Mouse (Mus musculus): ENCODE data around the gene Cox6b1. TPM values are rescaled to one million over a fixed set of nuclear protein-coding genes. Genes with fewer than 3 reads are reported as not detected.

Cox6b1 gene
- total and polyA plus RNA-seq, 3 experiments, result 611 to 799 TPM; not detected in 1

DNA sequence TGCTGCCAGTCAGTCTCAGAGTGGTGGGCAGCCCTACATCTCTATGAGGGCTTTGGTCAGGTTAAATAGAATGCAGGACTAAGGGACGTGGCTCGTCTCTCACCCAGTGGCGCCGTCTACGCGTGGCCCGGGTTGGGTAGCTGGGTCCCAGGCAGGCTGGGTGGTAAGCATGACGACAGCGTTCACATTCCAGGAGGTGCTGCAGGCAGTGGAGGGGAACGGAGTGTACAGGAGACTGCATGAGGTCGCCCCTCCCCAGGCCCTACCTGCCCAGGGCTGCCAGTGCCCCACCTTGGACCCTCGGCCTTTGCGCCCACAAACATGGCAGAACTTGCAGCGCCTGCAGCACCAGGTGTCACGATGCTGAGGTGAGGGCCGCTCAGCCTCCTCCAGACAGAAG is 44.4 kb downstream of the Cox6b1 start:
- H3K79me2 ChIP-seq (ENCODE audit: control insufficient read depth, insufficient read depth, low read length, poor library complexity), result peaks cover 6% of the 10 kb centered on the region; the same call in 1 of the 2 replicates
- no peaks in the 10 kb centered on the region for H3K27me3 ChIP-seq (ENCODE audit: control insufficient read depth in 1 of 2, insufficient read depth in 2 of 2, low read length in 2 of 2)
- TF ChIP-seq TCF12 (IDR thresholded peaks at IDR 0.05; ENCODE audit: low read depth, low read length), result no peak
- no peak for TF ChIP-seq ZMIZ1 (IDR thresholded peaks at IDR 0.05; ENCODE audit: low read depth, low read length)
- TF ChIP-seq USF2 (IDR thresholded peaks at IDR 0.05; ENCODE audit: borderline replicate concordance in 1 of 2, insufficient read depth in 1 of 2, low read depth in 1 of 2, low read length in 2 of 2), result no peak
- no peak for TF ChIP-seq NELFE (IDR thresholded peaks at IDR 0.05; ENCODE audit: low read depth, low read length)
- no peak for TF ChIP-seq HCFC1 (IDR thresholded peaks at IDR 0.05; ENCODE audit: low read depth, low read length)
- no peak for TF ChIP-seq GABPA (IDR thresholded peaks at IDR 0.05; ENCODE audit: low read depth, low read length)
- TF ChIP-seq MAZ (IDR thresholded peaks at IDR 0.05; ENCODE audit: low read depth, low read length), result no peak
- TF ChIP-seq SIN3A (IDR thresholded peaks at IDR 0.05; ENCODE audit: low read length), result no peak
- TF ChIP-seq EP300 (IDR thresholded peaks at IDR 0.05; ENCODE audit: low read depth in 1 of 2, low read length in 2 of 2), result no peak
- no peak for TF ChIP-seq RAD21 (IDR thresholded peaks at IDR 0.05; ENCODE audit: low read depth, low read length)
- no peak for TF ChIP-seq MAX (IDR thresholded peaks at IDR 0.05; ENCODE audit: low read length)
- TF ChIP-seq TAL1 (IDR thresholded peaks at IDR 0.05; ENCODE audit: low read length), result no peak
- no peak overlapping the region for H3K4me3 ChIP-seq (ENCODE audit: control insufficient read depth in 1 of 2, insufficient read depth in 1 of 2, low read depth in 2 of 2, low read length in 2 of 2)
- H3K9me3 ChIP-seq (replicated peaks; ENCODE audit: insufficient read depth, low read length), result no peaks in the 10 kb centered on the region
- H3K9ac ChIP-seq (ENCODE audit: control insufficient read depth, low read depth, low read length, poor library complexity, severe bottlenecking), result no peak overlapping the region
- DNase-seq (ENCODE audit: low read depth, low spot score), result no peak
- no peaks in the 10 kb centered on the region for H3K4me1 ChIP-seq (ENCODE audit: control insufficient read depth in 1 of 2, insufficient read depth in 2 of 2, low read length in 2 of 2)
- no peak overlapping the region for H3K27ac ChIP-seq (ENCODE audit: control insufficient read depth, low read depth, low read length)
- peaks cover 0 to 21% of the 10 kb centered on the region in 2 experiments; a peak in 2 of 4 replicates for H3K36me3 ChIP-seq (ENCODE audit: control insufficient read depth in 1 of 2, insufficient read depth in 2 of 2, low read length in 2 of 2)

GRCm38 (mm10) chr7:30579950-30580349 is 46.0 kb downstream of the Cox6b1 start:
- no peak for TF ChIP-seq MEF2A (IDR thresholded peaks at IDR 0.05; ENCODE audit: extremely low read depth, insufficient replicate concordance, low read depth, low read length, poor library complexity, severe bottlenecking)
- TF ChIP-seq RAD21 (IDR thresholded peaks at IDR 0.05; ENCODE audit: low read depth, low read length), result no peak
- no peak for DNase-seq (ENCODE audit: low read depth, low spot score)
- Histone ChIP-seq H3K36me3 (ENCODE audit: control insufficient read depth in 1 of 2, insufficient read depth in 2 of 2, low read length in 2 of 2) (peaks cover 0 to 28% of the 10 kb centered on the region in 2 experiments; a peak in 2 of 4 replicates), H3K9ac (ENCODE audit: control insufficient read depth, low read depth, low read length, poor library complexity, severe bottlenecking) (no peak overlapping the region), H3K9me3 (replicated peaks; ENCODE audit: insufficient read depth, low read length) (no peaks in the 10 kb centered on the region), H3K79me2 (ENCODE audit: control insufficient read depth, insufficient read depth, low read length, poor library complexity) (no peaks in the 10 kb centered on the region; the same call in 1 of the 2 replicates), H3K4me1 (ENCODE audit: control insufficient read depth in 1 of 2, insufficient read depth in 2 of 2, low read length in 2 of 2) (no peaks in the 10 kb centered on the region), H3K27ac (ENCODE audit: control insufficient read depth, low read depth, low read length) (no peak overlapping the region), H3K27me3 (ENCODE audit: control insufficient read depth in 1 of 2, insufficient read depth in 2 of 2, low read length in 2 of 2) (no peaks in the 10 kb centered on the region), H3K4me3 (ENCODE audit: control insufficient read depth in 1 of 2, insufficient read depth in 1 of 2, low read depth in 2 of 2, low read length in 2 of 2) (no peak overlapping the region)

GRCm38 (mm10) chr7:30572969-30573368 is 53.0 kb downstream of the Cox6b1 start:
- Histone ChIP-seq H3K79me2 (ENCODE audit: control insufficient read depth, insufficient read depth, low read length, poor library complexity) (no peaks in the 10 kb centered on the region), H3K9ac (ENCODE audit: control insufficient read depth, low read depth, low read length, poor library complexity, severe bottlenecking) (no peak overlapping the region), H3K9me3 (replicated peaks; ENCODE audit: insufficient read depth, low read length) (no peaks in the 10 kb centered on the region), H3K27ac (ENCODE audit: control insufficient read depth, low read depth, low read length) (peak overlapping the region; percentile 15; the same call in 1 of the 2 replicates), H3K4me1 (ENCODE audit: control insufficient read depth in 1 of 2, insufficient read depth in 2 of 2, low read length in 2 of 2) (peaks cover 0 to 6% of the 10 kb centered on the region in 2 experiments; a peak in 1 of 4 replicates), H3K36me3 (ENCODE audit: control insufficient read depth in 1 of 2, insufficient read depth in 2 of 2, low read length in 2 of 2) (peaks cover 0 to 18% of the 10 kb centered on the region in 2 experiments; a peak in 3 of 4 replicates), H3K4me3 (ENCODE audit: control insufficient read depth in 1 of 2, insufficient read depth in 1 of 2, low read depth in 2 of 2, low read length in 2 of 2) (no peak overlapping the region), H3K27me3 (ENCODE audit: control insufficient read depth in 1 of 2, insufficient read depth in 2 of 2, low read length in 2 of 2) (no peaks in the 10 kb centered on the region)
- no peak for TF ChIP-seq UBTF (IDR thresholded peaks at IDR 0.05; ENCODE audit: borderline replicate concordance, insufficient read depth, low read depth, low read length)
- TF ChIP-seq MAFK (IDR thresholded peaks at IDR 0.05; ENCODE audit: borderline replicate concordance, low read depth, low read length), result no peak
- TF ChIP-seq SIN3A (IDR thresholded peaks at IDR 0.05; ENCODE audit: low read length), result 0 out of 2 replicates have a peak, but pooled peaks have one; percentile 14
- peak; percentile 24 to 71; a peak in 2 of 4 replicates for TF ChIP-seq EP300 (IDR thresholded peaks at IDR 0.05; ENCODE audit: low read depth in 1 of 2, low read length in 2 of 2)
- 0 out of 2 replicates have a peak, but pooled peaks have one; percentile 8 for TF ChIP-seq GATA1 (IDR thresholded peaks at IDR 0.05; ENCODE audit: low read depth, low read length)
- no peak for TF ChIP-seq NRF1 (IDR thresholded peaks at IDR 0.05; ENCODE audit: insufficient read depth, low read depth, low read length, poor library complexity, severe bottlenecking)
- no peak for TF ChIP-seq MYB (IDR thresholded peaks at IDR 0.05; ENCODE audit: low read depth, low read length)
- 0 out of 2 replicates have a peak, but pooled peaks have one; percentile 47 for TF ChIP-seq MAX (IDR thresholded peaks at IDR 0.05; ENCODE audit: low read length)
- TF ChIP-seq MAZ (IDR thresholded peaks at IDR 0.05; ENCODE audit: low read depth, low read length), result no peak
- TF ChIP-seq ETS1 (IDR thresholded peaks at IDR 0.05; ENCODE audit: low read depth, low read length), result peak; percentile 64
- no peak for TF ChIP-seq BHLHE40 (IDR thresholded peaks at IDR 0.05; ENCODE audit: borderline replicate concordance, low read depth, low read length)
- TF ChIP-seq POLR2A (IDR thresholded peaks at IDR 0.05; ENCODE audit: control insufficient read depth in 1 of 2, insufficient read depth in 1 of 2, low read depth in 1 of 2, low read length in 2 of 2, poor library complexity in 1 of 2), result no peak
- TF ChIP-seq TAL1 (IDR thresholded peaks at IDR 0.05; ENCODE audit: low read length), result peak; percentile 63
- no peak for TF ChIP-seq HCFC1 (IDR thresholded peaks at IDR 0.05; ENCODE audit: low read depth, low read length)
- no peak for TF ChIP-seq KAT2A (conservative IDR thresholded peaks at IDR 0.05; ENCODE audit: low read depth, low read length)
- TF ChIP-seq JUND (IDR thresholded peaks at IDR 0.05; ENCODE audit: low read depth, low read length), result no peak
- peak; percentile 84; the same call in 1 of the 2 replicates for TF ChIP-seq TCF12 (IDR thresholded peaks at IDR 0.05; ENCODE audit: low read depth, low read length)
- DNase-seq (ENCODE audit: low read depth, low spot score), result peak; percentile 53
